Mouse (Mus musculus): ENCODE data around the gene Zfp280c.

The Zfp280c gene

DNA sequence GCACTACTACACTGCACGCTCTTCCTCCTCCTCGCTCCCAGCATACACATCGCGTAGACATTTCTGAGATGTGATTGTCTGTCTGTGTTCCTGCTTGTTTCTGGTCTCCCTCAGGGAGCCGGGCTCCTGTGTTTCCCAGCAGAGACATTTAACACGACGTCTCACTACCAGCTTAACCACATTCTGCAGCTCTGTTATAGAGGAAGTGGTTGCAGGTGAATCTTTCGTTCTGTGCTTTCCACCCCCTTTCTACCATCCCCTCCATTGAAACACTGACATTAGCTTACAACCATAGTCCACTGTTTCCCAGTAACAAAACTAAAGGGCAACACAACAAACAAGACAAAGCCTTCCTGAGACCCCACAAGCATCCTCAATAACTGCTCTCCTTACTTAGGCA, 100.5 kb downstream of the Zfp280c start:
- no peak for DNase-seq (ENCODE audit: low read depth, low spot score)
